In the genomic region with DNA sequence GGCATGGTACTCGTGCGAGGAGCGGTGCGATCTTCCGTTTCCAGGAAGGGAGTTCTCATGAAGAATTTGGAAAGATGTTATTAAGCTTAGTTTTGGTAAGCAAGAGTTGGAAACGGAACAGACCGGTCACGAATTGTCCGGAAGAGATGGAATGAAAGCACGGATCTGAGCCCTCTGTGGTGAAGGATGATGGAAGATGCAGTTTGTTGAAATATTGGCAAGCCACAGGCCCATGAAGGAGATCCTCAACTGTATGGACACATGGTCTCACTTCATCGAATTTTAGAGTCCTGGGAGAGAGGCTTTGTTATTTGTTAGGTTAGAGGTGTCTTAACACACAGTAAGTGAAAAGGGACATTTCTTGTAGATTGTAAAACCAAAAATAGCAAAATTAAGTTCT, we compare ENCODE assay signal across 1 mouse cellular context.
TF ChIP-seq lines count a peak whose summit lies in the region.

No protein-coding gene starts in this region.

TF ChIP-seq in MEL, 35 proteins besides CTCF, POLR2A, EP300 and RAD21:
- TF ChIP-seq TBP (IDR thresholded peaks at IDR 0.05; ENCODE audit: low read depth, low read length) (no peak), CHD1 (IDR thresholded peaks at IDR 0.05; ENCODE audit: low read depth, low read length) (0 out of 2 replicates have a peak, but pooled peaks have one; percentile 54), MYC (IDR thresholded peaks at IDR 0.05; ENCODE audit: low read depth, low read length) (peak; percentile 36; the same call in 1 of the 2 replicates)
